Mouse (Mus musculus) embryonic fibroblast, embryonic 13.5 days (primary cell): ENCODE measurements around the gene Gm4952. TPM values are rescaled to one million over a fixed set of nuclear protein-coding genes. Genes with fewer than 3 reads are reported as not detected.
"Not testable (repeated sequence)": the region's sequence is repeated elsewhere in the genome, so short reads cannot be mapped to it uniquely, and the experiment has no call there.

ENCODE experiments used
- H3K27ac ChIP-seq: 2 replicates; pipeline ENCODE4 v1.5.1; 2012; ENCODE audit warnings: low read length, control low read depth, inconsistent platforms; ENCODE audit not compliant: insufficient read depth
- H3K4me1 ChIP-seq: 2 replicates; pipeline ENCODE4 v1.6.1; 2011; ENCODE audit warnings: low read length; ENCODE audit not compliant: control insufficient read depth, insufficient read depth
- H3K4me3 ChIP-seq: 2 replicates; pipeline ENCODE4 v1.5.1; 2011; ENCODE audit warnings: mild to moderate bottlenecking, control low read depth, low read length; ENCODE audit not compliant: insufficient read depth
- CTCF ChIP-seq: IDR thresholded peaks from 2 replicates; pipeline ENCODE4 v1.5.1; 2011; ENCODE audit warnings: mild to moderate bottlenecking, control low read depth, low read length, moderate library complexity, borderline replicate concordance; ENCODE audit not compliant: insufficient read depth
- POLR2A ChIP-seq: IDR thresholded peaks from 2 replicates; pipeline ENCODE4 v1.6.1; 2011; ENCODE audit warnings: low read depth, mild to moderate bottlenecking, control low read depth, low read length, moderate library complexity
- polyA plus RNA-seq: library from polyadenylated mRNA; stranded (reverse); fragments of >200 nt; gene quantifications from 2 replicates; pipeline ENCODE4 v1.2.4, GENCODE M21; 2011; ENCODE audit warnings: low read depth; ENCODE audit not compliant: missing spikeins, insufficient read length

Gm4952 gene
- polyA plus RNA-seq, 1 experiment: 0.23 TPM

- Histone ChIP-seq H3K4me3 (no peak overlapping the region), H3K4me1 (no peaks in the 10 kb centered on the region), H3K27ac (no peak overlapping the region)
- no peak for TF ChIP-seq POLR2A
- TF ChIP-seq CTCF: no peak
These were observed 38.3 kb downstream of the Gm4952 start for GRCm38 (mm10) chr19:12638049-12638448.

DNA sequence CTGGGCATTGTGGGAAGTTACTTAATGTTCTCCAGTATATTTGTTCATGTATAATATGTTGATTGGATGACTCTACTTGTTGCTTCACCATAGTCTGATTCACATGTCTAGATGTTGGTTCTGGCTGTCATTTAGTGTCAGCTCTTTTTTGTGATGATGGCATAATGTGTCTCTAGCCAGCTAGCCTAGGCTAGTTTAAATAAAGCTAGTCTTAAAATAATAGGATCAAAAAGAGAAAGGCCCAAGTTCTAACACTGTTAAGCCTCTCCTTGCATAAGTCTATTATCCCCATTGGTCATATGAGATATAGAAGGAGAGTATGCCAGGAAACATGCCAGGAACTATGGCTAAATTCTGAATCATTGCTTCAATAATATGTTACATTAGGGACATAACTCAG is 49.7 kb downstream of the Gm4952 start:
- H3K4me3 ChIP-seq: no peak overlapping the region
- no peak overlapping the region for H3K27ac ChIP-seq
- no peaks in the 10 kb centered on the region for H3K4me1 ChIP-seq
- TF ChIP-seq CTCF (no peak), POLR2A (no peak)

DNA sequence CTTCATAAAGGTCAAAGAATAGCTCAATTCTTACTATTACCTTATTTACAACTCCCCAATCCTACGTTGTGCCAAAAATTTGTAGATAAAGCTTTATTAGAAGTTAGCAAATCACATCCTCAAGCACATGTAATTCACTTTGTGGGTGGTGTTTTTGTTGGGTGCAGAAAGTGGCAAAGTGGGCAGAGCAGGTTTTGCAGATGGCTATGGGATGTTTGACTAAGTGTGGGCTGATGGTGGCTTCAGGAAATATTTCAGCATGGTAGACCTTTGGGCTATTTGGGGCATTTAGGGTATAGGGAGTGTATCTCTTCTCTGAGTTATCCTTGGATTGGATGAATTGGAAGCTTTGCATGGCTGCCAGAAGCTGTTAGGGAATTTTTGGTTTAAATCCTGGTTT is 66.4 kb downstream of the Gm4952 start:
- Histone ChIP-seq H3K4me1 (no peaks in the 10 kb centered on the region), H3K4me3 (no peak overlapping the region), H3K27ac (no peak overlapping the region)
- TF ChIP-seq CTCF (no peak), POLR2A (no peak)

DNA sequence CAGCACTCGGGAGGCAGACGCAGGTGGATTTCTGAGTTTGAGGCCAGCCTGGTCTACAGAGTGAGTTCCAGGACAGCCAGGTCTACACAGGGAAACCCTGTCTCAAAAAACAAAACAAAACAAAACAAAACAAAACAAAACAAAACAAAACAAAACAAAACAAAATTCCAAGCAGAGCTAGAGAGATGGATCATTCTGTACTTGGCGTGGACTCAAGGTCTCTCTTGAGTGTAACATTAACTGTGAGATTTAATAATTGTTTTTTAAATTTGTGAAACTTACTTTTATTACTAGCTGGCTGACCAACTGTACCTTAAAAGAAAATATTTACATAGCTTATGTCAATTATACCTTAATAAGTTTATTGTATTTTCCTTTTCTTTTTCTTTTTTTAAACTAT is 68.8 kb downstream of the Gm4952 start:
- H3K27ac ChIP-seq, H3K4me1 ChIP-seq, H3K4me3 ChIP-seq: not testable (repeated sequence)

DNA sequence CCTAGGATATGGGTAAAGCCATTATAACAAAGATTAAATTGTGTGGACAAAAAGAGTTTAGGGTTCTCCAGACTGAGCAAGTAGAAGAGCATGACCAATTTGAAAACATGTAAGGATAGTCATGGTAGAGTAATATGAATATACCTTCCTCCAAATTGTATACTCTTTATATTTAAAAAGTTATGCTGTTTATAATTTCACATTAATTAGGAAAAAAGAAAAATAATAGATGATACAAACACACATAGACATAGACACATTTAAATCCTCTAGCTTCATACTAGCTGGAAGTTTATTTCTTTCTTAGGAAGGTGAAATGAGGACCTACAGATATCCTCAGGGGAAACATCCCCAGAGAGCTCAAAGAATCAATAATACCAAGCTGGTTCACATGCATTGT is 70.4 kb downstream of the Gm4952 start, which contains the start of gene Olfr1442:
TSS of gene Olfr1442 (plus strand) at position 301 of the 400 bp plus-strand sequence.
- TF ChIP-seq POLR2A: no peak
- TF ChIP-seq CTCF: no peak
- no peak within 1 kb of the TSS for H3K4me3 ChIP-seq
- no peaks in the 10 kb centered on the region for H3K4me1 ChIP-seq
- no peak within 1 kb of the TSS for H3K27ac ChIP-seq

DNA sequence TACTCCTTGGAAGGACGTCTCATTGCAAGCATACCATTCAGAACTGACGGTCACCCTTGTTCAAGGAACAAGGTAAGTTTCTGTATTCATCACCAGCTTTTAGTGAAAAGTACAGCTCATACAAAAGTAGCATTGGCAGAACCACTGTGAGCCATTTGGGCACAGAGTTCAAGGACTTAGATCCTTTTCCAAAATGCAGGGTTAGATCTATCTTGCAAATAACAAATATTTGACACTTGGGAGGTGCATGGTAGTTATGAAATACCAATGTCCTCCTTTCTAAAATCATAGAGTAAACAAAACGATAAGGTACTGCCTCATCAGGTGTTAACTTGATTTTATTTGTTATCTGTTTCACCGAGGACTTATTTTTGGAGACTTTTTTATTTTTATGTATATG is 71.3 kb downstream of the Gm4952 start:
- Histone ChIP-seq H3K27ac (no peak overlapping the region), H3K4me3 (no peak overlapping the region), H3K4me1 (no peaks in the 10 kb centered on the region)
- no peak for TF ChIP-seq CTCF
- TF ChIP-seq POLR2A: no peak

- Histone ChIP-seq H3K4me3 (no peak within 1 kb of the TSS), H3K4me1 (no peaks in the 10 kb centered on the region), H3K27ac (no peak within 1 kb of the TSS)
- TF ChIP-seq POLR2A: no peak
- no peak for TF ChIP-seq CTCF
These were observed 78.0 kb downstream of the Gm4952 start, which contains the start of gene Olfr1443 for GRCm38 (mm10) chr19:12677812-12678211. TSS of gene Olfr1443 (plus strand) at chr19:12678112.

Other genes with a start within 250 kb of the Gm4952 start
- gene Olfr1440, start 212.7 kb upstream of the Gm4952 start, polyA plus RNA-seq: not detected in 2 replicates
- not detected in 2 replicates for gene Olfr1441, start 182.5 kb upstream of the Gm4952 start, polyA plus RNA-seq
- not detected in 2 replicates for gene Pfpl, start 172.1 kb upstream of the Gm4952 start, polyA plus RNA-seq
- gene Mpeg1, start 139.2 kb upstream of the Gm4952 start, polyA plus RNA-seq: 0.82 and 7.0 TPM in 2 replicates
- gene Dtx4, start 98.5 kb upstream of the Gm4952 start, polyA plus RNA-seq: 6.2 and 10.4 TPM in 2 replicates
- gene Fam111a, start 54.2 kb upstream of the Gm4952 start, polyA plus RNA-seq: 50.9 and 56.0 TPM in 2 replicates
- gene Glyat, start 33.3 kb downstream of the Gm4952 start, polyA plus RNA-seq: 0.23 TPM in 1 of 2 replicates, not detected in the other
- not detected in 2 replicates for gene Olfr1442, start 70.5 kb downstream of the Gm4952 start, polyA plus RNA-seq
- not detected in 2 replicates for gene Olfr1443, start 78.1 kb downstream of the Gm4952 start, polyA plus RNA-seq
- not detected in 2 replicates for gene Keg1, start 95.8 kb downstream of the Gm4952 start, polyA plus RNA-seq
- gene Cntf, start 165.7 kb downstream of the Gm4952 start, polyA plus RNA-seq: 2.9 and 6.0 TPM in 2 replicates
- gene Zfp91, start 196.2 kb downstream of the Gm4952 start, polyA plus RNA-seq: 69.4 and 85.8 TPM in 2 replicates
- 0.38 and 0.83 TPM in 2 replicates for gene Lpxn, start 196.2 kb downstream of the Gm4952 start, polyA plus RNA-seq
- gene Gm5244, start 246.7 kb downstream of the Gm4952 start, polyA plus RNA-seq: not detected in 2 replicates